Mouse (Mus musculus): ENCODE measurements around the gene Rtn4.

Gene Rtn4

DNA sequence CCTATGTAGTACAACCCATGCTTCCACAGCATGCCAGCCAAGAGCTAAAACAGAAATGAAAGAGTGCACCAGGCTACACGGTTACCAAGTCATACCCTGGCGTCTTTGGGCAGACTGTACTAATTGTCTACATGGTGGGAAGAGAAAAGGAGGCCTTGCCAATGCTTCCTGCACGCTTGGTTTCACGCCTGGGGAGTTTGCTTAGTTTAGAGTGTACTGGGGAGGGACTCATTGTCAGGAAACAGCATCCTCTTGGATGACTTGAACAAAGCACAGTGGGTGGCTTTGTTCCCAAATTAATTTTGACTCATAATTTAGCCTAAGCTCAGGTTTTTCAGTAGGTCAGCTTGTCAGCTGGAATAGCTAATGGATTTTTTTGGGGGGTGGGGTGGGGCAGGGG, 72.3 kb downstream of the Rtn4 start:
- DNase-seq (ENCODE audit: low spot score in 2 of 2) = no peak

DNA sequence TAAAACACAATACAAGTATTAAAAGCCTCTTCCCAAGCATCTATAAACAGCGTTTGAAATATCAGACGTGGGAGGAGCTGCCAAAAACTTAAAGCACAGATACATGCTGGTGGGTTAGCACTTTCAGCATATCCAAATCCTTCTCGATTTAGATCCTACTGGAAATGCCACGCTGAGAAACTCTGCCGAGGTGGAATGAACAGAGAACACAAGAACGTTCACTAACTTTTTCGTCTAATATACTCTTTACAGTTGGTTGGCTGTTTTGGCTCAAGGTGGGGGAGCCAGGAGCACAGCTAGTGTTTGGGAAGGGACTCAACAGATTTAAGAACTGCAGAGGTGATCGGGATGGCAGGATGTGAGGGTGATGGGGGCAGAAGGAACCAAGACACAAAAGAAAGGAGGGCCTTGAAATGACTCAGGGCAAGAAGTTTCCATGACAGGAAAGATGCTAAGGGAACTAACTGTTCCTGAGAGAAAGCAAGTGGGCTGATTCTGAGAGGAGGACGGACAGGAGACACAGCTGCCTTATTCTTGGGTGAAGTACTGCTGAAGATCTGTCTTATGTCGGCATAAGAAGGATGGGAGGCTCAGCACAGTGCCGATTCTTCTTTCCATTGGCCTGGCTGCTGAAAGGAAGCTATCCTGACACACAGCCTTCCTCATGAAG, 73.7 kb downstream of the Rtn4 start:
- peak; percentile 56 to 70 for DNase-seq (ENCODE audit: low spot score in 2 of 2)

DNA sequence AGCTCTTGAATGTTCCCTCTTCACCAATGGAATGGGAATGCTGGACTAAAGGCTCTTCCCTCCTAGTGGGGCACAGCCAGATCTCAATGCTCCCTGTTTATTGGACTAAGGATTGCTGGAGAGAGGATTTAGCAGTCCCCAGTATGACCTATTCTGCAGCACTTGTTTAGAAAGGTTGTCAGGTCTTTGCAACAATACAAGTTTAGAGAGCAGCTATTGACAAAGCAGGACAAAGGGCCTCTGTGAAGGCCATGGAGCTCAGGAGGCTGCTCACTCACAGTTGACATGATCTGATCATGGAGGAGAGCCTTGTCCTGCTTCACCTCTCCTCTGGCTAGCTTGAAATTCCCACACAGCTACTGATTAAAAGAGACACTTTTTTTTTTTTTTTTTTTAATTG, 75.8 kb downstream of the Rtn4 start:
- DNase-seq (ENCODE audit: low spot score in 2 of 2) = no peak

DNA sequence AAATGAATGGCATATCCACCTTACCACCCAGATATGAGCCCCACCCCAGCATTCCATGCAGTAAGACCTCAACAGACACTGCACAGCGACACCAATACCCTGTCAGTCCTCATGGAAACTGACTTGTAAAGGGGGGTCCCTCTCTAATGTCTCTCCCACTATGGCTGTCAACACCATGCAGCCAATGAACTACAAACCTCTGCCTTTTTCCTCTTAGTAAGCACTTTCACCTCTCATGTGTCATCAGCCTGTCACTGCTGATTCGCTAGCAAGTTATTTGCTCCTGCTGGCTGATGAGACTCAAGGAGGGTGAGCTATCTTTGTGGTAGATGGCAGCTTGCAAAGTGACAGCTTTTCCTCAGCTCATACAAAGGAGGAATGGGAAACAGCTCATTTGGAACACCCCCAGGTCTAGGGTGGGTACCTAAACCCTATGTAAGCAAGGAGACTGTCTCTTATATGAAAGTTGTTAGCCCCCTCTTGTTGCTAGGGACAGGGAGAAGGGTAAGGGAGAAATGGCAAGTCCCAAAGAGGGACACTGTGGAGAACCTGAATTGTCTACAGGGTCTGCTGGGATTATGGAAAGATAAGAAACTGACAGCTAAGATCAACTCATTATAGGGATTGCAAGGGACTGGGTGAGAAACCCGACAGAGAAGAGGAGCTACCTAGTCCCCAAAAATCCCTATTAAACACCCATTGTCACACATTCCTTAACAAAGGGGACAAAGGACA, 78.1 kb downstream of the Rtn4 start:
- DNase-seq (ENCODE audit: low spot score in 2 of 2) = no peak

DNA sequence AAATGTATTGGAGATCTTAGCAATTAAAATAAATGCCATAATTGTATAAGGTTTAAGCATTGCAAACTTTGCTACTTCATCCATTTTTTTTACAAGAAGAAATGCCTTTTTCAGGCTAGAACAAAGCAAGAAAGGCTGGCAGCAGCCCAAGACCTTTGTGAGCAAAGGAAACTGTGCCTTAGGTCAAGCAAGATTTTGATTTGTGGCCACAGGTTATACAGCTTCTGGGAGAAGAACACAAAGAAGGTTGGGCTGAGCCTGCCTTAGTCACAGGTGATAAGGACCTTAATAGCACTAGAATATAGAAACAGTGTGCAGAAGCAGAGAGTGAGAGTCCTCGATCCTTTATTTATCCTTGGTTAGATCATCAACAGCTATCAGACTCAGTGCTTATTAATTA, 79.5 kb downstream of the Rtn4 start:
- DNase-seq (ENCODE audit: low spot score in 2 of 2) = no peak

DNA sequence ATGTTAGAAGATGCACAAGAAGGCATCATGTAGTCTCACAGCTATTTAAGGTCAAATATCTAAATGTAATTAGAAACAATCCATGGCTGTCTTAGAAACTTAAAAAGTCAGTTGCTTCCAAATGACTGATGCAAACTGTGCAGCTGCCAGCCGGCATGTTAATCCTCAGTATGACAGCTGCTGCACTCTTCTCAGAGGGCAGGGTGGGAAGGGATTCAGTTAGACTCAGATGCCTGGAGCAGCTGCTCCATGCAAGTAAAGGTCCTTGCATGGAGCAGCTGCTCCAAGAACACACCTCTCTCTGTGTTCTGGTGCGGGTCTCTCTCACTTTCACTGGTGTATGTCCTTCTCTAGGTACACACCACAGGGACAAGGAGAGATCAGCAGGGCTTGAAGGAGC, 81.5 kb downstream of the Rtn4 start:
- no peak for DNase-seq (ENCODE audit: low spot score in 2 of 2)

DNA sequence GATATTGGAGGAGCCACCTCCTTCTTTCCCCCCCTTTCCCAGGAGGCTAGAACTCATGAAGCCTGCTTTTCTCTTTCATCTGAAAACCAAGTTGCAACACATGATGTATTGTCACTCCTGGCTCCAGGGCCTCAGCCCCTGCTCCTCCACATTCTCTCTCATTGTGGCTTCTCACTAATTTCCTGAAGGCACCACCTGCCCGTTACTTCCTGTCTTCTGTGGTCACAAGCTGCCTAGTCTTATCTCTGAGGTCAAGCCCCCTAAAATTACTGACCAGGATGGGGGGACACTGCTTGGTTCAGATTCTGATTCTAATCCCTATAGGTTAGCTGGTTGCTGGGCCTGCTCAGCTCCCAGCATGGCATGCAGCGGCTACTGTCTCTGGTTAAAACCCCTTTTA, 82.0 kb downstream of the Rtn4 start:
- DNase-seq (ENCODE audit: low spot score in 2 of 2) = no peak

DNA sequence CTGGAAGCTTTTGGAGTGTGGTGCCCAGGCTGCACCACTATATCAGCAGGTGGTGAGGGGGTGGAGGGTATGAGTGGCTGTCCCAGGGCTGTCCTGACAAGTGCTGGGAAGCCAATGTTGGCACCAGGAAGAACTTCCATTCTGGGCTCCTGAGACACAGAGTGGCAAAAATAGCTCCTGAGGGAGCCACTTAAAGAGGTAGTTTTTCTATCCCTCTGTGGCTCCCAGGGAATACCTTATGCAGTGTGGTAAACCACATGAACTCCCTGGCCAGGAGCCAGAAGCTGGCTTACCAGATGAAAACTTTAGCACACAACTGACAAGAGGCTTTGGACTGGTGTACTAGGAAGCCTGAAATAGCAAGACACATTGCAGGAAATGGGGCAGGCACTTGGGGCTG, 85.2 kb downstream of the Rtn4 start:
- peak; percentile 72 to 87 for DNase-seq (ENCODE audit: low spot score in 2 of 2)

DNA sequence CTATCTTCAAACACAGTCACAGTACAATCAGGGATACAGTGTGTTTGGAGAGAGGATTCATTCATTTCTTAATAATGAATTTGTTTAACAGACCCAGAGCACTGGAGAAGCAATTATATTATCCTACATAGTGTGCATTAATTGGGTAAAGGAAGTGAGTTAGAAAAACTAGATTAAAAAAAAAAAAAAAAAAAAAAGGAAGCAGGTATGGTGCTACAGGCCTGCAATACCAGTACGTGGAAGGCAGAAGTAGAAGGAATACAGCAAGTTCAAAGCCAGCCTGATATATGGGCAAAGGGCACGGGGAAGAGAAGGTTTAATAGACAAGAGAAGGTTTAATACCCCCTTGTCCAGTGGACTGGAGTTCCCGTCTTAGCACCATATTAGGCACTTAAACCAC, 86.2 kb downstream of the Rtn4 start:
- DNase-seq (ENCODE audit: low spot score in 2 of 2) = no peak

DNA sequence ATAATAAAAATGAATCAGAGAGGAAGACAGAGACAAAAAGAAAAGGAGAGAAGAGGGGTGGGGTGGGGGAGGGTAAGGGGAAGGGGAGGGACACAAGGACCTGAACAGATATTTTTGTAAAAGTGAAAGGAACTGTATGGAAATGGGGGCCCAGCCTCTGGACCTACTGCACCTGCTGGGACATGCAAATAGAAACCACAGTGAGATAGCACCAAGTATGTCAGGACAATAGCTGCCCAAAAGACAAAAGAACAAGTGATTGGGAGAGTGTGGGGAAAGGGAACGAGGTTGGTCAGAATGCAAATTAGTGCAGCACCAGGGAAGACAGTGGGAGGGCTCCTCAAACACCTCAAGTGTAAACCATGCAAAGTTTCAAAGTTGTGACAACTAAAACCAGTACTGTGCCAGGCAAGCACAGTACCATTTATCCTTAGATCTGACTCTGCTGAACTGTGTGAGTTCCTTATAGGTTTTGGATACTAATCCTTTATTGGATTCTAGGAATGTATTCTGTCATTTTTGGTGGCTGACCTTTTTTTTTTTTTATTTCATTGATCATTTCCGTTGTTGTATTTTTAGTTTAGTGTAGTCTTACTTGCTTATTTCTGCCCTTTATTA, 86.8 kb downstream of the Rtn4 start:
- no peak for DNase-seq (ENCODE audit: low spot score in 2 of 2)

DNA sequence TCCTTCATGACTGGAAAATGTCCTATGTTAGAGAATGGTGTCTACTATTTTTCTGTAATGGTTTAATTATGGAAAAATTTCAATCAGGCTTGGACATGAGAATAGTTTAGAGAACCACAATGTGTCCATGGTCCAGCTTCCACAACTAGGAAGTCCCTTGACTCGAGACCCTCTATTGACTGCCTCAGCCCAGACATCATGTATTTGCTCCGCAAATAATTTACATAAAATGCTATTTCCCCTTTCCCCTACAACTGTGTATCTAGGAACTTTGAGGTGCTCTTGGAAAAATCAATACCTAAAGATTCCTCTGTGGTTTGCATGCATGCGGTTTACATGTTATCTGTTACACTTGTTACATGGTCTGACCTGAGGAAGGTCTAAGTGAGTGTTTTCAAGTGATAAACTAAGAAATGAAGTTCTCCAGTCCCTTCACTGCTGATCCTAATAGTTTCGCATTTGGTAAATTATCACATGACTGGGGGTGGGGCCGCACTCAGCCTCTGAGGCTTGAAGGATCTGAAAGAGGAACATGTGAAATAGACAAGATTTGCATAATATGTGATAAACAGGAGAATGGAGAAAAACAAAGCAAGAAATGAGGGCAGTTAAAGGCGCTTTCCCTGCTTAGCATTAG, 94.0 kb downstream of the Rtn4 start:
- DNase-seq (ENCODE audit: low spot score in 2 of 2) = no peak

DNA sequence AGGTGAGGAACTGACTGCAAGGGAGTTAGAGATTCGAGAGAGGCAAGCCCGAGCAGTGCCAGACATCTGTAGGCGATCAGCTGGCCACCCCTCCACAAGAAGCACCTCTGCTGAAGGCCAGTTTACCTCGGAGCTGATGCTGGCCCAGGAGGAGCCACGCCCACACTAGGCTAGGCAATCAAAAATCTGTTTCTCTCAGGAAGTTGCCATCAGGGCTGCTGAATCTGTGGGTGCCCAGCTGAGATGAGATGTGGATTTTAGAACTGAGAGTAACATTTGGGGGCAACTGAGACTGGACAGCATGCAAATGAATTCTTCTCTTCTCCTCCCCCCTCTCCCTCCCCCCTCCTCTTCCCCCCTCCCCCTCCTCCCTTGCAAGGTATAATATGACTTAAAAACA, 94.7 kb downstream of the Rtn4 start:
- DNase-seq (ENCODE audit: low spot score in 2 of 2) = no peak

DNA sequence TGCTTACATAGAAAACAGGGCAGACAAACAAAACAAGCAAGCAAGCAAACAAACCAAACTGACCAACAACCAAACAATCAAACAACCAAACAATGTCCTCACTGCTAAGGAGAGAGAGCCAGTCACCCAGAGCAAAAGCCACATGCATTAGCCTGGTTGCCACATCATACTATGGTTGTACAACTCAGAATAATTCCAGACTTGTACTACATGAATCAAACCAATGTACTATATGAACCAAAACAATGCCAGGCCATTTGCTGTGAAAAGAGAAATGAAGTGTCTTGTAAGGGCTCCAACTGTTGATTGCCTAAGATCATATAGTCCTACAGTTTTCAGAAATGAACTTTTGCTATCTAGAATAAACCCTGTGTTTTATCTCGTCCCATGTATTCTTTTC, 95.8 kb downstream of the Rtn4 start:
- DNase-seq (ENCODE audit: low spot score in 2 of 2) = no peak

DNA sequence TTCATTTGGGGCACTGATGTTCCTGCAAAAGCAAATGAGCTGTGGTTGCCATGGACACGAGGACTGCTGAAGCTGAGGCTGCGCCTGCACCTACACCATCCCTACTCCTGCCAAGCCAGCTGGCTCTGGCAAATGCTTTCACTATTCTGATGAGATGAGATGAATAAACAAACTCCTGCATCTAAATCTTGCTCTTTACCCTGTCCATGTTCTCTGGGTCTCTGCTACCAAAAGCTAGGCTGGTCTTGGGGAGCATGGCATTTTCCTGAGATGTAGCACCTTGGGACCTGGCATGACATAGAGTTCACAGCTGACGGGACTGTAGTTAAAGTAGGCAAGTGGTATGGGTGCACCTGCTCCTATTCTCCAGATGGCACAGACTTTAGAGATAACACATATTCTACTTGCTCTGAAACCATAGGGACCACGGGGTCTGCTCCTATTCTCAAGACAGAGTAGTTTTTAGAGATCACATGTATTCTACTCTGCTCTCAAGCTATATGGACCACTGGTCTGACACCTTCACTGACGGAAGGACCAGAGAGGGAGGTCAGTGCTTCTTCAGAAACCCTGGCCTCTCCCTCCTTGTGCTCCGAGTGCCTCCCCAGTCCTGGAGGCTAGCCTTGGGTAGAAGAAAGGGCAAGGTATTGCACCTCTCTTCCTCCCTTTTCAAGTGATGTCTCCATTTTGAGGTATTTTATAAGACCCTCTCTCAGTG, 96.3 kb downstream of the Rtn4 start:
- peak; percentile 90 to 95 for DNase-seq (ENCODE audit: low spot score in 2 of 2)

DNA sequence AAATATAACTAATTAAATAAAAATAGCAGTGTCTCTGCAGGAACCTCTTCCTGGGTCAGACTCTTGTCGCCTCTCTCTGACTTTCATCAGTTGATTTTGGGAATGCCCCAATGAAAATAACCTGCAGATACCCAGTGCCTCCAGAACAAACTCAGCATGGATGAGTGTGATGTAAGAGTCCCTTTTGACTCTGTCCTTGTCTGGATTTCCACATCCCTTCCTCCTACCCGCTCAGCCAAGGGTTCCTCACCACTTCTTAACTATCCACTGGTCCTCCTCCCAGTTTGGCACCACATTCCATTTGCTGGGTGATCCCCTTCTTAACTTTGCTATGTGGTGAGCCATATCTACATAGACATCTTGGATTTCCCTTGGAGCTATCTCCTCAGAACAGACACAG, 98.0 kb downstream of the Rtn4 start:
- no peak for DNase-seq (ENCODE audit: low spot score in 2 of 2)

Data from right cerebral cortex, postnatal 36 days (tissue).